Mouse (Mus musculus) embryo, embryonic 11.5 days (tissue): ENCODE measurements around the gene Gars.

Source experiments
- DNase-seq: peaks from one replicate; pipeline ENCODE4 v3.0.0-alpha.2; 2012; ENCODE audit warnings: low read depth, low spot score

The Gars gene

DNA sequence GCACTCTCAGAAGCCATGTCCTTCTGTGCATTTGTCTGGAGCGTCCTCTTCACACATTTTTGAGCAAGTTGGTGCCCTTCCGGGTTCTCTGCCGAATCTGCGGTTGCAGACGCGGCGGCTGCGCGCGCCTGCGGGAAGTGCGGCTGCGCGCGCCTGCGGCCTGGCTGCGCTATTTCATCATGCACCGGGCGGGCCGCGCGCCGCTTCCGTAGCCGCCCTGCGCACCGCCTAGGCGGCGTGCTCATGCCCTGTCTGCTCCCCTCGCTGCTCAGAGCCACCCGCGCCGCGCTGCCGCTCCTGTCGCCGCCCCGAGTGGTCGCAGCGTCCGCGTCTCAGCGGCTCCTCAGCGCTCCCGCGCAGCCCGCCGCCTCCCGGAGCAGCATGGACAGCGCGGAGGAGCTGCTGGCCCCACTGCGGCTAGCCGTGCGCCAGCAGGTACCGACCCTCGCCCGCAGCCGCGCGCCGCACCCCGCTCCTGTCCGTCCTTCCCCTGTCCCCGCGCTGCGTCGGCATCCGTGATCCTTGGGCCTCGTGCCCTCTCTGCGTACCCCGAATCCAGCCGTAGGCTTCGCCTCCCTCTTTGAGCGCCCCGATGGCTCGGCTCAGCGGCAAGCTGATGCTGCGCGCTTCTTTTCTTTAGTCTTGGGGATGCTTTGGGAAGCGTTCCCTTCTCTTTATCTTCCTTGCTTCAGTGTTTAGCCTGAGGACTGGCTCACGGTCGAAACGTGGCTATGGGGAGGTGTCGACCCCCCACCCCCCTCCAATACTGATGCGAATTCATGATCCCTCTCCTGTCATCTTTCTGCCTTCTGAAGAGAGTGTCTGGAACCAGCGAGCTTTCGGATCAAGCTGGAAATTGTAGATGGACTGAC is at the start of gene Gars:
Gene Gars (plus strand): TSS at position 209 of the 872 bp plus-strand sequence.
- DNase-seq: peak; percentile 78

GRCm38 (mm10) chr6:54988141-54988540 is 49.7 kb upstream of the Gars start:
- no peak for DNase-seq

DNA sequence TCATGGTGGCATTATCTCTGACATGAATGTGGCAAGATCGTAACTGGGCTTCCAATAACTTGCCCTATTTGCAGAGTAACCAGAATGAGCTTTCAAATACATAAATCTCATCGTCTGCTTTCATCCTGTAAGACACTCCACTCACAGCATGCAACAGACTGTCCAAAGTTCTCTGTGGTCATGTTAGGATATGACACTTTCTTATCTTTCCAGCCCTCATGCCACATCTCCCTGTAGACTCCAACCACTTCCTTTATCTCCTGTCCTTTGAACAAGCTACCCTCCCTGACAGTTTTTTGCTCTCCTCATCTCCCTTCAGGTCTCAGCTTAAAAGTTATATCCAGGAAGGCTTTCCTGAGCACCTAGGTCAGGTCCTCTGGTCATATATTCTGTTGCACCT is 46.6 kb upstream of the Gars start:
- no peak for DNase-seq

- DNase-seq: no peak
These were observed 45.7 kb upstream of the Gars start for GRCm38 (mm10) chr6:54992141-54992540.

GRCm38 (mm10) chr6:54992734-54993260 is 45.0 kb upstream of the Gars start, which contains the start of gene Ggct:
Gene Ggct, minus strand, starts transcription at chr6:54992950.
- DNase-seq: peak; percentile 89

- no peak for DNase-seq
These were observed 41.4 kb upstream of the Gars start for GRCm38 (mm10) chr6:54996361-54996760.

GRCm38 (mm10) chr6:54997726-54998125 is 40.1 kb upstream of the Gars start:
- DNase-seq: no peak

DNA sequence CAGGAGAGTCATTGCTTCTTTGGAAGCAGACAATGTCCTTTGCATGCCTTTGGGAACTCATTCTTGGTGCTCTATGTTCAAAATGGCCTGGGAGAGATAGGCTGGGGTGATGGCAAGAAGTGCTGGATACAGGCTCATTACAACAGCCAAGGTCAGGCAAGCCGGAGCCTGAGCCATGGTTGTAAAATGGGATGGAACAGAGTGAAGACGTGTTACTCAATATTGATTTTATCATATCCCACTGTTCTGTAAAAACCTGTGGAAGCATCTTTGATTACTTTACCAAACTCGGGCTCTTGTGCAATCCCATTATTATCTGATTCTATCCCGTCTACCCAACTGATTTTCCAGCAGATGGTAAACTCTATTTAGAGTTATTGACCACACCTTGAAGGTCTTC is 36.5 kb upstream of the Gars start:
- no peak for DNase-seq

GRCm38 (mm10) chr6:55002438-55002837 is 35.4 kb upstream of the Gars start:
- DNase-seq: no peak

- no peak for DNase-seq
These were observed 34.2 kb upstream of the Gars start for GRCm38 (mm10) chr6:55003559-55003958.

DNA sequence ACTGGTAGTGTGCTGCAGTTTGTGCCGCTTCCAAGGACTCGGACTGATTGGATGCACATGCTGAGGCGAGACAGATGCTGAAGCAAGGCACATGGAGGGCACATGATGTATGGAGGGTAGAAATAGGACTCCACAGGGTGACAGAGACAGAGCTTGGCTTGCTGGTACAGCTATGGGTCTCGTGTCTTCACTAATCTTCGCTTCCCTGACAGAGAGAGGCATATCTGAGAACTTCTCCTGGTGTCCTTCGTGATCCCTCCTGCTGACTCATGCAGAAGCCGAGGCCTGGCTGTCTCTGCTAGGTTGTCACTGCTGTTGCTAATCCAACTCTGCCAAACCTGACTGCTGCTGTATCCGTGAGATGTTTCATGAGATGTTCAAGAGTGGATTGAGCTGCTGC is 29.4 kb upstream of the Gars start:
- no peak for DNase-seq

DNA sequence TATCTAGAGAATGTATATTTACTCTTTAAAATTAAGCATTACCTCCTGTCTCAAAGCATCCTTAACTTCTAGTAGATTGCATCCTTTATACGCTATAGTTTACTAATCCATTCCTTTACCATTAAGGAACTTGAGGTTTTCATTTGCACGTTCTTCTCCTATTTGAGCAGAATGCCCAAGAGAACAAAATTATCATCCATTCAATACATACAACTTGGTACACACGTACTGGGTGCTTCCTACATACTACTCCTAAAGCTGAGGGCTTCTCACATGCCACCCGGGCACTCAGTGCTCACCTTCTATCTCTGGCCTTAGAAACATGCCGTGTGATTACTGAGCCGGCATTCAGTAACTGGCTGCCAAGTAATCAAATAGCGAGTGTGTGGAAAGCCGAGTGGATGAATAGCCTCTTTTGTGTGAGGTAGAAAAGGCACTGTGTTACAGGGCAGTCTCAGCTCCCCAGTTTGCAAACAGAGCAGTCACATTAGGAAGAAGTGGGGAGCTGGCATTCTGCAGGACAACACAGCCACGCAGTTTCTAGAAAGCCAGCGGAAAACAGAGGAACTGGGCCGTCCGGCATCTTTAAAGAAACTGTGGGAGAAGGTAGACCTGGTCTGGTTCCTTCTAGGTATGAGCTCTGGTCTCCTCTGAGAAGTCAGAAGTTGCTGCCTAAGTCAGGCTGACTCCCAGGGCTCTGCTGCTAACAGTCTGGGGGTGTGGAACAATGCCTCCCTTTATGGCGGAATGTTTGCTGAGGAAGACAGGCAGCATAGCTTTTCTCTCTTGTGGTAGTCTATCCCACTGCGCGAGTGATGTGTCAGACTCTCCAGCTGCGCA is 28.2 kb upstream of the Gars start:
- no peak for DNase-seq

GRCm38 (mm10) chr6:55010330-55011091 is 27.3 kb upstream of the Gars start:
- DNase-seq: no peak

- DNase-seq: no peak
These were observed 25.3 kb upstream of the Gars start for GRCm38 (mm10) chr6:55012516-55012915.

GRCm38 (mm10) chr6:55014184-55014583 is 23.6 kb upstream of the Gars start:
- no peak for DNase-seq

DNA sequence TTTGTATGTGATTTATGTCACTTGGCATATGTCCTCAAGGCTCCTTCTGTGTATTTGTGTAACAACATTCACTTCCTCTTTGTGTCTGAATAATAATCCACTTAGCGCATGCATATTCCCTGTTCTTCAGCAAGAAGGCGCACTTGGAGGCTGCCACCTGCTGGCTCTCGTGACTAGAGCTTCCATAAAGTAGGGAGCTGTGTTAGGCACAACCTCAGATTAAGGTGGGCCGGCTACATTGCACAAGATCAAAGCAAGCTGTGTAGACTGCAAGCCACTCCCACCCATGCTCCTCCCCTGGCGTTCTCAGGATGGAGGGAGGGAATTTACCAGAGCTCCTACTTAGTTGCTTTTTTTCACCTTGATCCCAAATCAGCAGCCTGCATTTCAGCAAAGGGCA is 21.6 kb upstream of the Gars start:
- no peak for DNase-seq

GRCm38 (mm10) chr6:55016710-55017583 is 20.9 kb upstream of the Gars start:
- peak; percentile 79 for DNase-seq

DNA sequence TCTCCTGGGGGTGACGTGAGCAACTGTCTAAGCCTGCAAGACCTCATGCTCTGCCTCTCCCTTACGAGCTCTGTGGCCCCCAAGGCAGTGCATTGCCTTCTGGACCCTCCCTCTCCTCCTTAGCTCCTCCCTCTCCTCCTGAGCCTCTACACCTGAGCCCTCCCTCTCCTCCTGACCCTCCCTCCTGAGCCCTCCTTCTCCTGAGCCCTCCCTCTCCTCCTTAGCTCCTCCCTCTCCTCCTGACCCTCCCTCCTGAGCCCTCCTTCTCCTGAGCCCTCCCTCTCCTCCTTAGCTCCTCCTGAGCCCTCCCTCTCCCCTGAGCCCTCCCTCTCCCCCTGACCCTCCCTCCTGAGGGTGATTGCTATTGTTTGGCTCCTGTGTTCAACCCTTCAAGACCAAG is 19.4 kb upstream of the Gars start:
- DNase-seq: no peak

DNA sequence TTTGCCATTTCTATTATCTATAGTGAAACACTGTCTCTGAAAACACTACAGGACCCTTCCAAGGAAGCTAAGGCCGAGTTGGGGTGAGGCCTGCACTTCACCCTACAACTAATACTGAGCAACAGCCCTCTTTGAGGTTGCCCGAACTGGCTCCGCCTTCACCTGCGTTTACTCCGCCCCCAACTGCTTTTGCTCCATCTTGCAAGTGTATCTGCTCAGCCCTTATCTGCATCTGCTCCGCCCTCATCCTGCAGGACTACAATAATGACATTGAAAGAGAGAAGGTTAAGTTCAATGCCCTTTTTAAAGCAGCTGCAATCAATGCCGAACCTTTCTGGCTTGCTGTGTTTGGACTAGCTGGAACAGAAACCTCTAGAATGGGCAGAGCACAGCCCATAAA is 16.0 kb upstream of the Gars start:
- DNase-seq: no peak

GRCm38 (mm10) chr6:55027642-55028041 is 10.2 kb upstream of the Gars start:
- no peak for DNase-seq

DNA sequence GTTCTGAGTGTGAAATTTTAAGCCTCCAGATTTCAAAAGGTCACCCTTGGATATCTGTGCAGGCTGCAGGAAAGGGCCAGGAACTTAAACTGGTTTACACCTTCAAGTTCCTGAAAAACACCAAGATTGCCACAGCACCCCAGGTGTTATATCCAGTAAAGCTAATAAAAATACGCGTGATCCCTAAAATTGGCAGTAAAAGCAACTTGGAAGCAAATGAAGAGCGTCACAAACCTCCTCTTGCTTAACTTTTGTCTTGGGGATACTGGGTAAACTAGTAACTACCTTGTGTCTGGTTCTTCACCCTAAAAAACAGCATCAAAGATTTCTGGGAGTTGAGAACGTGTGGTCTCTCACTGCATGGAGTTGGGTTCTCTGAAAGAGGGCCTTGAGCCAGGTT is 1.1 kb upstream of the Gars start:
- no peak for DNase-seq
